Mouse (Mus musculus) layer of hippocampus, adult 2 months (tissue): ENCODE measurements around the gene Prickle1. TPM values are rescaled to one million over a fixed set of nuclear protein-coding genes. Genes with fewer than 3 reads are reported as not detected.

Experiments
- DNase-seq, 2 experiments: peaks; one replicate each; pipeline ENCODE4 v3.0.0; 2022; ENCODE audit warnings: low spot score in 2 of 2
- H3K27ac ChIP-seq: fragments of 200-600 bp; 2 replicates; pipeline ENCODE4 v1.8.1; 2022
- H3K4me3 ChIP-seq: fragments of 200-600 bp; 2 replicates; pipeline ENCODE4 v1.8.1; 2022; ENCODE audit warnings: mild to moderate bottlenecking
- CTCF ChIP-seq: fragments of 200-600 bp; conservative IDR thresholded peaks from 2 replicates; pipeline ENCODE4 v1.8.1; 2022; ENCODE audit warnings: antibody characterized with exemption, mild to moderate bottlenecking, moderate library complexity
- long read RNA-seq, 2 experiments: library from polyadenylated mRNA; stranded (forward); transcript quantifications; one replicate each; pipeline ENCODE4 v2.0.0; 2021; ENCODE audit warnings: borderline mapping rate in 2 of 2
- total RNA-seq, 2 experiments: library from RNA; stranded (reverse); gene quantifications; 2 replicates each; pipeline ENCODE4 v1.2.3; 2021

The Prickle1 gene
- 10 to 100 TPM; 67.4 to 69.2 TPM for total RNA-seq
- long read RNA-seq, experiment 1, full-length matches to known transcripts: 14 of 49 reads
- long read RNA-seq, experiment 1, partial matches to known transcripts: 3 of 49 reads
- long read RNA-seq, experiment 1, other reads (novel, unspliced or antisense): 32 of 49 reads
- long read RNA-seq, experiment 2, full-length matches to known transcripts: 33 of 75 reads
- long read RNA-seq, experiment 2, partial matches to known transcripts: 6 of 75 reads
- long read RNA-seq, experiment 2, other reads (novel, unspliced or antisense): 36 of 75 reads

DNA sequence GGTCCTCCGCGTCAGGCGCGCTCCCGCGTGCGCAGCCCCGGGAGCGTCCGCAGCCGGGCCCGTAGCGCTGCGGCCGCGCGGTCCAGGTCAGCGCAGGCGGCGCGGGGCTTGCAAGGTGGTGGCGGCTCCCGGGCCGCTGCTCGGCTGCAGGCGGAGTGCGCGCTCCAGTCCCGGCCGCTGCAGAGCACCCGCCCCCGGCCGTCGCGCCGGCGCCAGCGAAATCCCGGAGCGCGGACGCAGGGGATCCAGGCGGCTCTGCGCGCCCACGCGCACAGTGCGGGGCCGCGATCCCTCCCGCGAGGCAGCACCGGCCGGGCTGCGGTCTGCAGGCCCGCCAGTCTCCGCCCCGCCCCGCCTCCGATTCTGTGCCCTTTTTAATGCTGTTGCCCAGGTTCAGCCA lies at the start of gene Prickle1:
Gene Prickle1, minus strand, starts transcription at position 146 of the 400 bp plus-strand sequence.
- Histone ChIP-seq H3K4me3 (peak within 1 kb of the TSS; percentile 71), H3K27ac (peak within 1 kb of the TSS; percentile 97)
- peak; percentile 83 to 89 for DNase-seq
- TF ChIP-seq CTCF: no peak

DNA sequence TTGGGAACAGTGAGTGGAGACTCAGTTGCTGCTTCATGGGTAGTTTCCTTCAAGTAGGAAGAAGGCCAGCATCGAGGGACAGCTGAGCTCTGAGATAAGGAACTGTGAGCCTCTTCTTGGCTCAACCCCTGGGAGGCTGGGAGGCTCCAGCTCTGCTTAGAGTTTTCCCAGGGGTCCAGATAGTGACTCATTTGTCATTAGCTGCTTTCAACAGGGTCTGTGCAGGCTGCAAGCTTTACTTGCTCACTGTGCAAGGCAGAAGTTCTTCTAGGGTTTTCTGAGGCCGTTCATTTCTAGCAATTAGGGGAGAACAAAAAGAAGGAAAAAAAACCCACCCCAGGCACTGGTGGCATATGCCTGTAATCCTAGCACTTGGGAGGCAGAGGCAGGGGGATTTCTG lies 44.5 kb upstream of the Prickle1 start:
- DNase-seq: no peak
- Histone ChIP-seq H3K27ac (no peak overlapping the region), H3K4me3 (no peak overlapping the region)
- TF ChIP-seq CTCF: no peak

DNA sequence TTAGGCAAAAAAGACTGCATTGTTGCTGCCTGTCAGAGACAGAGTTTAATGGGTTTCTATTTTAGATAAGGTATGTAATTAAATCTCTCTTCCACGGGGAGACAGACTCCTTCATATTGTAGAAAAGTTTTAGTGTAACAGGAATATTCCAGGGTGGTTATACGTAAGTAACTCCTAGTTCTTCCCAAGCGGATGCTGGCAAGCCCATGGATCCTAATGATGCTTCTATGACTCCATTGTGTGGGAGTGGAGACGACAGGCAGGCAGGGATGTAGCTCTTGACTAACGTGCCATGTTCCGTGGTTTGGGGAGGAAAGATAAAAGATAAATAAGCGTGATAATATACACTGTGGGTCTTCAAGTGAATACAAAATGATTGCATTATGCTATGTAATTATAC lies 41.3 kb upstream of the Prickle1 start:
- TF ChIP-seq CTCF: no peak
- DNase-seq: no peak
- Histone ChIP-seq H3K27ac (no peak overlapping the region), H3K4me3 (no peak overlapping the region)

DNA sequence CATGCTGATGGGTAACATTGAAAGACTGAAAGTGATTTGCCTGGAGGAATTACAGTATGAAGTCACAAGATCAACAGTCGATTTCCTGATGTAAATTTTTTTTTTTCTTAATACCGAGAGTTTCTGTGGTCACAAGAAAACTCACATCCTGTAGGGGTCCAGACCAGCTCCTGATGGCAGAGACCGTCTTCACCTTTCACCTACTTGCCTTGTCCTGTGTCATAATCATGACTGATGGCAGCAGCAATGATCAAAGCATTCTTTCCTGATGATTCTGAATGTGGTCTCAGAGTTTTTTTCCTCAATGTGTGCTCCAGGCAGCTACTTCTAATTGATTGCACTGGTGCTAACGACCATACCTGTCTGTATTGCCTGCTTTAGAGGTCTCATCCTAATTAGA lies 39.9 kb upstream of the Prickle1 start:
- H3K27ac ChIP-seq: no peak overlapping the region
- no peak for DNase-seq
- TF ChIP-seq CTCF: no peak
- no peak overlapping the region for H3K4me3 ChIP-seq

DNA sequence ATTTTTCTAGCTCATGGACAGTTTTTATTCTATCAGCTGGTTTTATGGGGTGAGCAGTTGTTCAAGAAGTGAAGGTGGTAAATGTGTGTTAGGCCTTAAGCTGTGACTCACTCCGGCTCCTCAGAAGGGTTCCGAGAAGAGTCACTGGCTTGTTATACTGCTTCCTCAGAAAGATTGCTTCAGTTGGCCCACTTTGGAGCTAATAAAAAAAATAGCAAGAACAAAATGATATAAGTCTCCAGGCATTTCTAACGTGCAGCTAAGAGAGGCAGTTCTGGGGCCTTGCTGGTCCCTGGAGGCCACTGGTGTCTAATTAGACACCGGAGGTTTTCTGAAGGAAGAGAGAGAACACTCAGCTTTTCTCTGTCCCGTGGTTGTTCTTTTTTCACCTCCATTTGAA lies 38.8 kb upstream of the Prickle1 start:
- no peak overlapping the region for H3K4me3 ChIP-seq
- no peak overlapping the region for H3K27ac ChIP-seq
- no peak for TF ChIP-seq CTCF
- no peak for DNase-seq

DNA sequence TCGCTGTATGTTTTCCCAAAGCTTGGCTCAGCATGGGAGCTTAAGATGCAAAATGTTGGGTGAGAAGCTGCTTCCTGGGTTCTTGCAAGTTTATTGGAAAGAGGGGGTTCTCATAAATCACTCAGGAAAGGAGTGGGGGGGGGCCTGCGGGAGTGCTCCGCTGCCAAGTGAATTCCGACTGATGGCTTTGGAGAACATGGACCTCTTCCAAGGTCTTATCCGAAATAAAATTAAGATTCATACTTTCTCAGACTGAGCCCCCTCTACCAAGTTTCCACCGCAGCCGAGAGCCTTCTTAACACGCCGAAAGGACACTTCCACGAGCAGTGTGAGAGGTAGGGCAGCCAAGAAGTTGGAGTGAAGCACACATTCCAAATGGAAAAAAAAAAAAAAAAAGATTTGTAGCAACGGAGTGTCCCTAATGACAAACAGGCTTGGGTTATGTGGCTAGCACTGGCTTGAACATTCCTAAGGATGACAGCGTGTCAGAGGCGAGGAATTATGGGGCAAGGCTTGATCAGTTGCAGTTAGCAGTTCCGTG lies 34.4 kb upstream of the Prickle1 start:
- Histone ChIP-seq H3K27ac (no peak overlapping the region), H3K4me3 (no peak overlapping the region)
- no peak for TF ChIP-seq CTCF
- DNase-seq: no peak

DNA sequence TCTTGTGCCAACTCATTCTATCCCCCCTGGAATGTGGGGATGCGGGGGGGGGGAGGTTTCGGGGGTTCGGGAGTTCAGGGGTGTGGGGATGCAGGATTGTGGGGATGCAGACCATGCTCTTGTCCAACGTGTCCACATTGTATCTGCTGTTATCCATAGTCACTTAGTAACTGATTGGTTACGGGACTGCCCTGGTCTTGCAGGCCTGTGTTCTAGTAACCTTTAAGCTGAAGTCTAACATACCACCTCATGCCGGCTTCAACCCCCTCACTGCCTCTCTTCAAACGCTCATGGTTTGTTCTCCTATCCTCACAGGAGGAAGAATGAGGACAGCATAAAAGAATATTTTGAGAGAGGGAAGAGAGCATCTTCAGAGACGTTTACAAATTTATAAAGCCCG lies 33.5 kb upstream of the Prickle1 start:
- TF ChIP-seq CTCF: no peak
- no peak overlapping the region for H3K4me3 ChIP-seq
- DNase-seq: no peak
- no peak overlapping the region for H3K27ac ChIP-seq

DNA sequence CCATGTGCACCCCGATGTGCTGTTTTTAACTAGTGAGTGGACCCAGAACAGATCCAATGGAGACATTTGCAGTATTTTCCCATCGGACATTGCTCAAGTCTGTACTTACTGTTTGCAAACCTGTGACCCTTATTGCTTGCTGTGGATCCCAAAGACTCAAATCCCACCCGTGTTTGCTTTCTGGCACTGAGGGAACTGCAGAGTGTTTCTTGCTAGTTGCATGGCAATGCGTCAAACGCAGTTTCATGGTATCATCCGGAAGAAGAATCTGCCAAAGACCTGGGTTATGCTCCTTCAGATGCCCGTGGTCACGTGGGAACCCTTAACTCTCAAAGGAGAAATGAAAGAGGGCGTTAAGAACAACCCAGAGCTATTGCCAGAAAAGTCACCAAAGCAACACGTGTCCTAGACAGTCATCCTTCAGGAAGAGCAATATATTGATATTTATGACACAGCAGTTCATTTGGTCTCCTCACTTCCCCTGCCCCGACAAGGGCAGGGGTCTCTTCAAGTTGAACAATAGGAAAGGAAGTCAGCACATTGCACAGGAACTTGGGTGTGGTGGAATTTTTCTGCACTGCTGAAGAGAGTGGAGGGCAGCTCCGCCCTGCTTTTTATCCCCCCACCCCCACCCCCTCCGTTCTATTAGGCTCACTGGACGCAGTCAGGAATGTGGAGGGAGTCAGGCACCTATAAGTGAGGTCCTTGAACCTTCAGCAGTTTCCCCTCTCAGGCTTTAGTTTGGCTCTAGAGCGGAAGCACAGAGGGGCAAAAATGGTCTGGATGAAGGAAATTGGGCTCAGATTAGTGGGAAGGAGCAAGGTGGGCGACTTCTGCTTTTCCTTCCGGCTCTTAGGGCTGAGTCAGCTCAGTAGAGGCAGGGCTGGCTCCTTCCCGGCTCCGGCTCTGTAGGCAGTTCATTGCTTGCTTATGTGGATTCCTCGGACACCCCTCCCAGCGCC lies 32.4 kb upstream of the Prickle1 start:
- no peak for TF ChIP-seq CTCF
- no peak overlapping the region for H3K27ac ChIP-seq
- H3K4me3 ChIP-seq: no peak overlapping the region
- no peak for DNase-seq

DNA sequence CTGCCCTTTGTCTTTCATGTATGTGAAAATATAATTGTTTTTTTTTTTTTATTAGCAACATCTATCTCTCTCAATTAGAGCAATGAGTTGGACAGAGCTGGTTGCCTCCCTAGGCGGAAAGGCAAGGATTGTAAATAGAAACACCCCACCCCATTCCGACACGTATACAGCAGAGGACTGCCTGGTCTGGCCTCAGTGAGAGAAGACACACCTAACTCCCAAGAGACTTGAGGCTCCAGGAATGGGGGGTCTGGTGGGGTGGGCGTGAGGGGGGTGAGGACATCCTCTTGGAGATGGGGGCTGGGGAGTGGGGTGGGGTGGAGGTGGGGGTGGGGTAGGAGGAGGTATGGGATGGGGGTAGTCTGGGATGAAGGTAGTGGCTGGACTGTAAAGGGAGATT lies 23.9 kb upstream of the Prickle1 start:
- Histone ChIP-seq H3K4me3 (no peak overlapping the region), H3K27ac (no peak overlapping the region)
- DNase-seq: no peak
- TF ChIP-seq CTCF: no peak

DNA sequence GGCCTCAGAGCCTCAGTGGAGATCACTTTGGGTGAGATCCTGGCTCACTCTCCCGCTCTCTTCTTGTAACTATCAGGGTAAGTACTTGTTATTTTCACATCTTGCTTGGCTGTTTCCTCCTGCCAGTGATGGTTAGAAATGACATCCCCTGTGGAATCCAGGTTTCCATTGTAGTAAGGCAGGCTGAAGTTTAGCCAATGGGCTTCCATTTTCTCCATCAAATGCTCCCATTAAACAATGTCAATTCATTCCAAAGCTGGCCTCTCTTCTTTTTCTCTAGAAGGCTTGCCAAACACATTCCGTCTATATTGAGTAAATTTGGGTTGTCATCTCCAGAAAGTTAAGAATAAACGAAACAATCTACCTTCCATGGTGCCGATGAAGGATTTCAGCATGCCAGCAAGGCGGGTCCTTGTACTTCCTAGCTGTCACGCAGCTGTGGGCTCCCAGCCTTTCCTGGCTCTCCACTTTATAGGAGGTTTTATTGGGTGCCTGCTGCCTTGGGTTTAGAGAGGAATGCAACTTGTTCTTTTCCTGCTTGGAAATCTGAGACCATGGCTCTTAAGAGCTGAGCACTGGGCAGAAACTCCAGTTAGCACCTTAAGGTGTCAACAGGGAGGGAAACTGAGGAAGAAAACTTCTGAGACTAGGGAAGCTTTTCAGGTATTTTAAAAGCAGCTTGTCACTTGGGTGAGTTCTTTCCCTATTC lies 22.9 kb upstream of the Prickle1 start:
- Histone ChIP-seq H3K27ac (no peak overlapping the region), H3K4me3 (no peak overlapping the region)
- no peak for TF ChIP-seq CTCF
- no peak for DNase-seq

DNA sequence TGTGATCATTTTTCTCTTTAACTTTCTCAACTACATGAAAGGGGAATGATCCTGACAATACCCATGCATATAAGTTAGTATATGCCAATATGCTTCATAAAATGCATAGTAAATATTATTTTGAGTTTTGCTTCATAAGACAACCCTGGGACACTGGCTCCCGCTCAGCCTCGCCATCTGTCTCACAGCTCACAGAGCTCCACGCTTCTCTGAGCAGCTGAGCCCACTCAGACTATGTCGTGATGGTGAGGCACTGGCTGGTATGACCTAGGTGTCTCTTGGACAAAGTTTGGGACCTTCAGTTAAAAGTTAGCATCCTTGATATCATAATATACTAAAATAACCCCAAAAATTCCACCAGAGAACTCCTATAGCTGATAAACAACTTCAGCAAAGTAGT lies 20.6 kb upstream of the Prickle1 start:
- Histone ChIP-seq H3K27ac (peak overlapping the region; percentile 20; the same call in 1 of the 2 replicates), H3K4me3 (no peak overlapping the region)
- DNase-seq: no peak
- no peak for TF ChIP-seq CTCF

DNA sequence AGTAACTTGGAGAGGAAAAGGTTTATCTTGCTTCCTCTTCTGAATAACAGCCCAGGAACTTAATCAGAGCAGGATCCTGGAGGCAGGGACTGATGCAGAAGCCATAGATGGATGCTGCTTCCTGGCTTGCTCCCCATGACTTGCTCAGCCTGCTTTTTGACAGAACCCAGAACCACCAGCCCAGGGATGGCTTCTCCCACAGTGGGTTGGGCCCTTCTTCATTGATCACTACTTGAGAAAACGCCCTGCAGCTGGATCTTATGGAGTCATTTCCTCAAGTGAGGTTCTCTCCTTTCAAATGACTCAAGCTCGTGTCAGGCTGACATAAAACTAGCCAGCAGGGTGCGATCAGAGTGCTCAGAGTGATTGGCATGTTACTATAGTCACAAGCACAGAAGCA lies 19.3 kb upstream of the Prickle1 start:
- DNase-seq: no peak
- Histone ChIP-seq H3K4me3 (no peak overlapping the region), H3K27ac (no peak overlapping the region)
- no peak for TF ChIP-seq CTCF

DNA sequence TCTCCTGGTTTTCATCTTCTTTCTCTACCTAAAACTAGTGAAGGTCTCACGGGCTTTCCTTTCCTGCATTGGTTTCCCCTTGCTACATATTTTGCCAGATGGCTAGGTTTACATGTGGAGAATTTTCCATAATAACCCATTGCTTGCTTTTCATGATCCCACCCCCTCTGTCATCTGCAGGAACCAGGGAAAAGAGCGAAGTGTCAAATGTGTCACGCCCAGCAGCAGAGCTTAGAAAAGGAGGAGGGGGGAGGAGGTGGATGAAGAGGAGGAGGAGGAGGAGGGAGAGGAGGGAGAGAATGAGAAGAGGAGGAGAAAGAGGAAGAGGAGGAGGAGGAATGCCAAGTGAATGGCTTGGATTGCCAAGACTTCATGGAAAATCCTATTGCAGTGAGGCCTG lies 17.9 kb upstream of the Prickle1 start:
- Histone ChIP-seq H3K4me3 (no peak overlapping the region), H3K27ac (no peak overlapping the region)
- DNase-seq: no peak
- no peak for TF ChIP-seq CTCF
